Mouse (Mus musculus) MEL (cell line): ENCODE results near the gene Smyd1.

Experiments
- CHD1 ChIP-seq: IDR thresholded peaks from 2 replicates; pipeline ENCODE4 v1.6.1; 2012; ENCODE audit warnings: low read depth, mild to moderate bottlenecking, inconsistent platforms, low read length, improper control_type of control experiment
- CTCF ChIP-seq, 3 experiments: IDR thresholded peaks in 2 of 3; conservative IDR thresholded peaks in 1 of 3; 2 replicates each; pipeline ENCODE4 v1.5.1; 2011 to 2012; ENCODE audit warnings: low read length in 3 of 3, low read depth in 2 of 3, mild to moderate bottlenecking in 2 of 3, improper control_type of control experiment in 1 of 3, inconsistent platforms in 1 of 3, mixed read lengths in 1 of 3, moderate library complexity in 1 of 3; ENCODE audit not compliant: control insufficient read depth in 1 of 3, insufficient read depth in 1 of 3, poor library complexity in 1 of 3, severe bottlenecking in 1 of 3
- JUND ChIP-seq: IDR thresholded peaks from 2 replicates; pipeline ENCODE4 v1.6.1; 2011; ENCODE audit warnings: low read depth, mild to moderate bottlenecking, improper control_type of control experiment, low read length
- MAX ChIP-seq: IDR thresholded peaks from 2 replicates; pipeline ENCODE4 v1.6.1; 2011; ENCODE audit warnings: low read length, improper control_type of control experiment
- POLR2A ChIP-seq, 2 experiments: IDR thresholded peaks; 2 replicates each; pipeline ENCODE4 v1.6.1; 2011 to 2012; ENCODE audit warnings: low read length in 2 of 2, mild to moderate bottlenecking in 2 of 2, control low read depth in 1 of 2, improper control_type of control experiment in 1 of 2, low read depth in 1 of 2, moderate library complexity in 1 of 2; ENCODE audit not compliant: control insufficient read depth in 1 of 2, insufficient read depth in 1 of 2, poor library complexity in 1 of 2
- SMC3 ChIP-seq: IDR thresholded peaks from 2 replicates; pipeline ENCODE4 v1.6.1; 2011; ENCODE audit warnings: low read depth, low read length, improper control_type of control experiment
- TAL1 ChIP-seq: IDR thresholded peaks from 2 replicates; pipeline ENCODE4 v1.6.1; 2012; ENCODE audit warnings: mild to moderate bottlenecking, inconsistent platforms, low read length, moderate library complexity, mixed read lengths
- TCF12 ChIP-seq: IDR thresholded peaks from 2 replicates; pipeline ENCODE4 v1.6.1; 2014; ENCODE audit warnings: low read depth, mild to moderate bottlenecking, inconsistent platforms, low read length, improper control_type of control experiment, moderate library complexity
- USF1 ChIP-seq: IDR thresholded peaks from 2 replicates; pipeline ENCODE4 v1.6.1; 2014; ENCODE audit warnings: low read depth, mild to moderate bottlenecking, inconsistent platforms, low read length, improper control_type of control experiment, moderate library complexity

DNA sequence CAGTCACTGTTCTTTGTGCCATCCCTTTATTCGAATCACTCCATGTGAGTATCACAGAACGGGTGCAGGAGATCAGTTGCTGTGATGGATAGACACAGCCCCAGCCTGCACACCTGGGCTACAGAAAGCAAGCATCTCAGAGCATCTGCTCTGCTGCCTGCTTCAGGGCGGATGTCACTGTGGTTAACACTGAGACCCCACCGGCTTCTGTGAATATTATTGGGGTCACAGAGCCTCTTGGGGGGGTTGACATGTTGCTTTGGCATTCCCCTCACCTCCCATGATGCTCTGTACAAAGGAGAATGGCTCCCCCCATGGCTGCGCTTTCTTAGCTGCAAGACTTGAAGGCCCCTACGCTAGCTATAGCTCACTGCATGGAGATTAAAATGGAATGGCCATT lies 47.4 kb upstream of the Smyd1 start:
- TF ChIP-seq POLR2A (IDR thresholded peaks at IDR 0.05; ENCODE audit: control insufficient read depth in 1 of 2, insufficient read depth in 1 of 2, low read depth in 1 of 2, low read length in 2 of 2, poor library complexity in 1 of 2) = no peak
- no peak for TF ChIP-seq JUND
- TF ChIP-seq CTCF (IDR thresholded peaks at IDR 0.05 in 2 of 3, conservative IDR thresholded peaks at IDR 0.05 in 1 of 3; ENCODE audit: control insufficient read depth in 1 of 3, insufficient read depth in 1 of 3, low read depth in 2 of 3, low read length in 3 of 3, poor library complexity in 1 of 3, severe bottlenecking in 1 of 3) = no peak
- no peak for TF ChIP-seq TCF12
- TF ChIP-seq USF1 = no peak
- TF ChIP-seq SMC3 = no peak
- TF ChIP-seq MAX = no peak
- TF ChIP-seq TAL1 = no peak
- TF ChIP-seq CHD1 = no peak
